Mouse (Mus musculus): Measurements from ENCODE around the gene Mlh1. TPM values are rescaled to one million over a fixed set of nuclear protein-coding genes. Genes with fewer than 3 reads are reported as not detected.

Gene Mlh1
- polyA plus RNA-seq, 1 experiment, result 11.4 TPM

GRCm38 (mm10) chr9:111237726-111238125 is 33.9 kb downstream of the Mlh1 start:
- Histone ChIP-seq H3K79me2 (ENCODE audit: control insufficient read depth, insufficient read depth) (no peaks in the 10 kb centered on the region), H3K36me3 (ENCODE audit: control insufficient read depth, insufficient read depth) (peaks cover 22% of the 10 kb centered on the region), H3K4me2 (ENCODE audit: low read depth) (no peak overlapping the region), H3K27me3 (ENCODE audit: control insufficient read depth, insufficient read depth, insufficient read length) (no peaks in the 10 kb centered on the region), H3K4me3 (no peak overlapping the region), H3ac (ENCODE audit: control insufficient read depth, insufficient read length) (no peak overlapping the region)
- TF ChIP-seq POLR2AphosphoS2 (IDR thresholded peaks at IDR 0.05; ENCODE audit: insufficient read length, low read depth) (no peak), POLR2A (IDR thresholded peaks at IDR 0.05; ENCODE audit: insufficient read length, low read depth) (no peak), MYOG (IDR thresholded peaks at IDR 0.05; ENCODE audit: control insufficient read depth in 1 of 3, insufficient read depth in 1 of 3, insufficient read length in 2 of 3, low read depth in 2 of 3) (no peak), TCF3 (IDR thresholded peaks at IDR 0.05; ENCODE audit: insufficient read length, low read depth) (no peak), TCF12 (IDR thresholded peaks at IDR 0.05; ENCODE audit: insufficient read depth, poor library complexity, severe bottlenecking) (no peak), SRF (IDR thresholded peaks at IDR 0.05; ENCODE audit: control insufficient read depth, insufficient read length, low read depth) (no peak), MAX (IDR thresholded peaks at IDR 0.05; ENCODE audit: low read depth) (no peak), USF1 (IDR thresholded peaks at IDR 0.05; ENCODE audit: low read depth) (no peak), REST (IDR thresholded peaks at IDR 0.05; ENCODE audit: insufficient read depth, insufficient read length) (no peak), CEBPB (IDR thresholded peaks at IDR 0.05; ENCODE audit: insufficient read depth, poor library complexity, severe bottlenecking) (no peak), E2F4 (IDR thresholded peaks at IDR 0.05; ENCODE audit: insufficient read depth) (no peak), MYOD1 (IDR thresholded peaks at IDR 0.05; ENCODE audit: control insufficient read depth in 1 of 3, insufficient read length in 2 of 3, low read depth in 2 of 3) (no peak)

GRCm38 (mm10) chr9:111234701-111235100 is 36.9 kb downstream of the Mlh1 start:
- Histone ChIP-seq H3K27me3 (ENCODE audit: control insufficient read depth, insufficient read depth, insufficient read length) (no peaks in the 10 kb centered on the region), H3K79me2 (ENCODE audit: control insufficient read depth, insufficient read depth) (no peaks in the 10 kb centered on the region), H3K4me2 (ENCODE audit: low read depth) (no peak overlapping the region), H3K36me3 (ENCODE audit: control insufficient read depth, insufficient read depth) (peaks cover 29% of the 10 kb centered on the region), H3K4me3 (no peak overlapping the region), H3ac (ENCODE audit: control insufficient read depth, insufficient read length) (no peak overlapping the region)
- TF ChIP-seq MAX (IDR thresholded peaks at IDR 0.05; ENCODE audit: low read depth) (no peak), TCF12 (IDR thresholded peaks at IDR 0.05; ENCODE audit: insufficient read depth, poor library complexity, severe bottlenecking) (no peak), POLR2AphosphoS2 (IDR thresholded peaks at IDR 0.05; ENCODE audit: insufficient read length, low read depth) (no peak), REST (IDR thresholded peaks at IDR 0.05; ENCODE audit: insufficient read depth, insufficient read length) (no peak), POLR2A (IDR thresholded peaks at IDR 0.05; ENCODE audit: insufficient read length, low read depth) (no peak), E2F4 (IDR thresholded peaks at IDR 0.05; ENCODE audit: insufficient read depth) (no peak), USF1 (IDR thresholded peaks at IDR 0.05; ENCODE audit: low read depth) (no peak), MYOG (IDR thresholded peaks at IDR 0.05; ENCODE audit: control insufficient read depth in 1 of 3, insufficient read depth in 1 of 3, insufficient read length in 2 of 3, low read depth in 2 of 3) (no peak), SRF (IDR thresholded peaks at IDR 0.05; ENCODE audit: control insufficient read depth, insufficient read length, low read depth) (no peak), MYOD1 (IDR thresholded peaks at IDR 0.05; ENCODE audit: control insufficient read depth in 1 of 3, insufficient read length in 2 of 3, low read depth in 2 of 3) (no peak), CEBPB (IDR thresholded peaks at IDR 0.05; ENCODE audit: insufficient read depth, poor library complexity, severe bottlenecking) (no peak)

- no peak for TF ChIP-seq REST (IDR thresholded peaks at IDR 0.05; ENCODE audit: insufficient read depth, insufficient read length)
- no peak for TF ChIP-seq E2F4 (IDR thresholded peaks at IDR 0.05; ENCODE audit: insufficient read depth)
- no peak for TF ChIP-seq TCF3 (IDR thresholded peaks at IDR 0.05; ENCODE audit: insufficient read length, low read depth)
- no peak for TF ChIP-seq CEBPB (IDR thresholded peaks at IDR 0.05; ENCODE audit: insufficient read depth, poor library complexity, severe bottlenecking)
- no peak for TF ChIP-seq MYOD1 (IDR thresholded peaks at IDR 0.05; ENCODE audit: control insufficient read depth in 1 of 3, insufficient read length in 2 of 3, low read depth in 2 of 3)
- TF ChIP-seq MAX (IDR thresholded peaks at IDR 0.05; ENCODE audit: low read depth), result no peak
- no peak for TF ChIP-seq POLR2AphosphoS2 (IDR thresholded peaks at IDR 0.05; ENCODE audit: insufficient read length, low read depth)
- no peak for TF ChIP-seq SRF (IDR thresholded peaks at IDR 0.05; ENCODE audit: control insufficient read depth, insufficient read length, low read depth)
- no peak for TF ChIP-seq USF1 (IDR thresholded peaks at IDR 0.05; ENCODE audit: low read depth)
- no peak for TF ChIP-seq POLR2A (IDR thresholded peaks at IDR 0.05; ENCODE audit: insufficient read length, low read depth)
- no peak for TF ChIP-seq TCF12 (IDR thresholded peaks at IDR 0.05; ENCODE audit: insufficient read depth, poor library complexity, severe bottlenecking)
- TF ChIP-seq MYOG (IDR thresholded peaks at IDR 0.05; ENCODE audit: control insufficient read depth in 1 of 3, insufficient read depth in 1 of 3, insufficient read length in 2 of 3, low read depth in 2 of 3), result no peak
- Histone ChIP-seq H3K79me2 (ENCODE audit: control insufficient read depth, insufficient read depth) (no peaks in the 10 kb centered on the region), H3ac (ENCODE audit: control insufficient read depth, insufficient read length) (no peak overlapping the region), H3K4me3 (no peak overlapping the region), H3K36me3 (ENCODE audit: control insufficient read depth, insufficient read depth) (peaks cover 54% of the 10 kb centered on the region), H3K4me2 (ENCODE audit: low read depth) (no peak overlapping the region), H3K27me3 (ENCODE audit: control insufficient read depth, insufficient read depth, insufficient read length) (no peaks in the 10 kb centered on the region)
Measured at GRCm38 (mm10) chr9:111228446-111228845, 43.1 kb downstream of the Mlh1 start.

- no peaks in the 10 kb centered on the region for H3K27me3 ChIP-seq (ENCODE audit: control insufficient read depth, insufficient read depth, insufficient read length)
- peaks cover 41% of the 10 kb centered on the region for H3K36me3 ChIP-seq (ENCODE audit: control insufficient read depth, insufficient read depth)
- TF ChIP-seq MYOG (IDR thresholded peaks at IDR 0.05; ENCODE audit: control insufficient read depth in 1 of 3, insufficient read depth in 1 of 3, insufficient read length in 2 of 3, low read depth in 2 of 3) (no peak), REST (IDR thresholded peaks at IDR 0.05; ENCODE audit: insufficient read depth, insufficient read length) (no peak), POLR2A (IDR thresholded peaks at IDR 0.05; ENCODE audit: insufficient read length, low read depth) (no peak), USF1 (IDR thresholded peaks at IDR 0.05; ENCODE audit: low read depth) (no peak), MAX (IDR thresholded peaks at IDR 0.05; ENCODE audit: low read depth) (no peak), E2F4 (IDR thresholded peaks at IDR 0.05; ENCODE audit: insufficient read depth) (no peak), CEBPB (IDR thresholded peaks at IDR 0.05; ENCODE audit: insufficient read depth, poor library complexity, severe bottlenecking) (no peak), TCF3 (IDR thresholded peaks at IDR 0.05; ENCODE audit: insufficient read length, low read depth) (no peak), MYOD1 (IDR thresholded peaks at IDR 0.05; ENCODE audit: control insufficient read depth in 1 of 3, insufficient read length in 2 of 3, low read depth in 2 of 3) (no peak), POLR2AphosphoS2 (IDR thresholded peaks at IDR 0.05; ENCODE audit: insufficient read length, low read depth) (no peak), SRF (IDR thresholded peaks at IDR 0.05; ENCODE audit: control insufficient read depth, insufficient read length, low read depth) (no peak), TCF12 (IDR thresholded peaks at IDR 0.05; ENCODE audit: insufficient read depth, poor library complexity, severe bottlenecking) (no peak)
- no peak overlapping the region for H3K4me3 ChIP-seq
- no peaks in the 10 kb centered on the region for H3K79me2 ChIP-seq (ENCODE audit: control insufficient read depth, insufficient read depth)
- no peak overlapping the region for H3K4me2 ChIP-seq (ENCODE audit: low read depth)
- no peak overlapping the region for H3ac ChIP-seq (ENCODE audit: control insufficient read depth, insufficient read length)
Measured at GRCm38 (mm10) chr9:111223406-111223805, 48.2 kb downstream of the Mlh1 start.
